Mouse (Mus musculus): Measurements from ENCODE around the gene Iyd.

The Iyd gene

DNA sequence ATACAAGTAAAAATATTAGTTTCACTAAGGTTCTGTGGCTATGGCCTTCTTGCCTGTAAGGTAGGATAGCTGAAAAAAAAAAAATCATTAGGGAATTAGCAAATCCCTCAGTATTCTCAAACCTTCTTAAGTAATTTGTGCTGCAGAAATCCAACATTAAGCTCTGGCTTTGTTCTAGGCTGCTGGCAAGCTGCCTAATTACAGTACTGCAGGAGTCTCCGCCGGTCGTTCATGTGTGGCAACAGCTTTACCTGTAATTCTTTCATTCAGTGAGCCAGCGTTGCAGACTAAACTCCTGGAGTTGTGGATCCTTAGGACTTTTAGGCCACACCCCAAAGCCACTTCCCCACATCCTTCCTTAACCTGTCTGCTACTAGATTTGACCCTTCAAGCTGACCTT, 10.2 kb upstream of the Iyd start:
- TF ChIP-seq CTCF (conservative IDR thresholded peaks at IDR 0.05; ENCODE audit: low read length) (no peak), POU5F1 (IDR thresholded peaks at IDR 0.05; ENCODE audit: borderline replicate concordance, low read length) (no peak), NANOG (IDR thresholded peaks at IDR 0.05; ENCODE audit: borderline replicate concordance, low read length) (no peak)
- Histone ChIP-seq H3K9me3 (ENCODE audit: low read length) (no peaks in the 10 kb centered on the region), H3K36me3 (ENCODE audit: insufficient read depth, low read length) (no peaks in the 10 kb centered on the region), H3K4me1 (replicated peaks; ENCODE audit: low read depth, low read length) (no peaks in the 10 kb centered on the region), H3K27me3 (ENCODE audit: insufficient read depth, low read length) (no peaks in the 10 kb centered on the region), H3K4me3 (replicated peaks; ENCODE audit: low read length) (no peak overlapping the region)

DNA sequence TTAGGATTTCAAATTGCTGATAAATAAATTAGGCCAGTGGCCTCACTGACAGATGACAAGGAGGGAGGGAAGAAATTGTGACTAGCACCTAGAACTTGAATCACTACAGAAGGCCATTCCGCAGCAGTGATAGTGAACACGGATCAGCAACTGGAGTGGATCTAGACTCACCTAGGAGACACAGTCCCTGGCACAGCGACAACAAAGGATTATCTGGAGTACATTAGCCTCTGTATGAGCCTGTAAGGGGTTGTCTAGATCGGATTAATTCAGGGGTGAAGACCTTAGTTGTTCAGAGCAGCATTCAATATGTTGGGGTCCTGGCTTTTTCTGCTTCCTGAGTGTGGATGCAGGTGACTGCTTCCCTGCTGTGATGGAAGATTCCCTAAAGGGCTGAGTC, 9.4 kb upstream of the Iyd start:
- TF ChIP-seq POU5F1 (IDR thresholded peaks at IDR 0.05; ENCODE audit: borderline replicate concordance, low read length) (no peak), CTCF (conservative IDR thresholded peaks at IDR 0.05; ENCODE audit: low read length) (no peak), NANOG (IDR thresholded peaks at IDR 0.05; ENCODE audit: borderline replicate concordance, low read length) (no peak)
- H3K27me3 ChIP-seq (ENCODE audit: insufficient read depth, low read length): no peaks in the 10 kb centered on the region
- no peak overlapping the region for H3K4me3 ChIP-seq (replicated peaks; ENCODE audit: low read length)
- H3K36me3 ChIP-seq (ENCODE audit: insufficient read depth, low read length): no peaks in the 10 kb centered on the region
- no peaks in the 10 kb centered on the region for H3K9me3 ChIP-seq (ENCODE audit: low read length)
- H3K4me1 ChIP-seq (replicated peaks; ENCODE audit: low read depth, low read length): no peaks in the 10 kb centered on the region

DNA sequence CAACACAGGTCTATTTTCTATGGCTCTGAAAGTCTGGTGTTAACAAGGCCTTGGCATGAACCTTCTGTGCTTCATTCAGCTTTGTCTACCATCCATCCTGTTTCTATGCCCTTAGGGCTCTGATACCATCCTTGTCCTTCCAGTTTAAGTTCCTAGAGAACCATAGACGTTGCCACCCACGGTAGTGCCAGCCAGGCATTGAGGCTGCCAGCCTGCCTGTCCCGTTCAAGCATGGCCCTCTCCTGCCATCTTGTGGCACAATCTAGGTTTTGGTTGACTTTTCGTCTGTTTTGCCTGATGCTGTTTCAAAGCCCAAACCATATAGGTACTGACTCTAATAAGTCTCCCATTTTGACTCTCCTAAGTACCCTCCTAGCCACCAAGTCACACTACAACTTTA, 8.7 kb upstream of the Iyd start:
- H3K4me1 ChIP-seq (replicated peaks; ENCODE audit: low read depth, low read length): no peaks in the 10 kb centered on the region
- H3K4me3 ChIP-seq (replicated peaks; ENCODE audit: low read length): no peak overlapping the region
- H3K27me3 ChIP-seq (ENCODE audit: insufficient read depth, low read length): no peaks in the 10 kb centered on the region
- no peaks in the 10 kb centered on the region for H3K36me3 ChIP-seq (ENCODE audit: insufficient read depth, low read length)
- TF ChIP-seq CTCF (conservative IDR thresholded peaks at IDR 0.05; ENCODE audit: low read length): peak; percentile 38
- TF ChIP-seq NANOG (IDR thresholded peaks at IDR 0.05; ENCODE audit: borderline replicate concordance, low read length): no peak
- TF ChIP-seq POU5F1 (IDR thresholded peaks at IDR 0.05; ENCODE audit: borderline replicate concordance, low read length): no peak
- no peaks in the 10 kb centered on the region for H3K9me3 ChIP-seq (ENCODE audit: low read length)

DNA sequence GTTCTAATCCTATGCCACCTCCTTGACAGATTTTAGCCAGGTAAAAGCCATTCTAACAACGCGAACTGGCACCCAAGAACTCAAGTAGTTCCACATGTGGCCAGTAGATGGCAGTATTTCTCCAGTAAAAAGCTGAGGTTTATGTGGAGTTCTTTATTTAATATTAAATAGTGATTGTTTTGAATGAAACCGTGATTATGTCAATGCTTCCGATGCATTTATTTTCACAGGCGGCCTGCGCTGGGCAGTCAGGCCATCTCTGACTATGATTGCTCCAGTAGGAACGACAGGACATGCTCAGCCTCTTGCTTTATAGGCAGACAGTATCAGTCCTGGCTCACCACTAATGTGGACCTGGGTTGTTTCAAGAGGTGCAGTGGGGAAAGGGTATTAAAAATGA, 5.6 kb upstream of the Iyd start:
- Histone ChIP-seq H3K4me3 (replicated peaks; ENCODE audit: low read length) (no peak overlapping the region), H3K27me3 (ENCODE audit: insufficient read depth, low read length) (no peaks in the 10 kb centered on the region; the same call in 1 of the 2 replicates), H3K4me1 (replicated peaks; ENCODE audit: low read depth, low read length) (no peaks in the 10 kb centered on the region), H3K36me3 (ENCODE audit: insufficient read depth, low read length) (no peaks in the 10 kb centered on the region), H3K9me3 (ENCODE audit: low read length) (no peaks in the 10 kb centered on the region)
- TF ChIP-seq CTCF (conservative IDR thresholded peaks at IDR 0.05; ENCODE audit: low read length) (peak; percentile 72), NANOG (IDR thresholded peaks at IDR 0.05; ENCODE audit: borderline replicate concordance, low read length) (no peak), POU5F1 (IDR thresholded peaks at IDR 0.05; ENCODE audit: borderline replicate concordance, low read length) (no peak)

DNA sequence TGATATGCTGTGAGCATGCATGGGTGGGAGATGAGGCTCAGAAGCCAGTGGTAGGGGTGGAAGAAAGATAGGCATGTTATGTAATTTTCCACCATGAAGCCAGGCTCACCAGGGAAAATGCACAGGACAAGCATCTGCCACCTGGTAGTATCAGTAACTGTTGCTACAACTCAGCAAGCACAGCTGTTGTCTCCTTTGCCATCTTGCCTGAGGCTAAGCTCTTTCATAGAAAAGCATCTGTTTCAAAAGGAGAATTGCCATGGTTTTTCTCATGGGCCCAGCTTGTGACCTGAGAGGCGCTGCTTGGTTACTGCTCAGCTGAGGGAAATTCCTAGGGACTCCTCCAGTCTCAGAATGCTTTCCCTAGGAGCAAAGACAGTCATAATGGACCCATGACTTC, 3.7 kb upstream of the Iyd start:
- Histone ChIP-seq H3K4me1 (replicated peaks; ENCODE audit: low read depth, low read length) (no peaks in the 10 kb centered on the region), H3K4me3 (replicated peaks; ENCODE audit: low read length) (no peak overlapping the region), H3K36me3 (ENCODE audit: insufficient read depth, low read length) (no peaks in the 10 kb centered on the region), H3K9me3 (ENCODE audit: low read length) (no peaks in the 10 kb centered on the region), H3K27me3 (ENCODE audit: insufficient read depth, low read length) (no peaks in the 10 kb centered on the region; the same call in 1 of the 2 replicates)
- TF ChIP-seq CTCF (conservative IDR thresholded peaks at IDR 0.05; ENCODE audit: low read length): no peak
- TF ChIP-seq NANOG (IDR thresholded peaks at IDR 0.05; ENCODE audit: borderline replicate concordance, low read length): no peak

DNA sequence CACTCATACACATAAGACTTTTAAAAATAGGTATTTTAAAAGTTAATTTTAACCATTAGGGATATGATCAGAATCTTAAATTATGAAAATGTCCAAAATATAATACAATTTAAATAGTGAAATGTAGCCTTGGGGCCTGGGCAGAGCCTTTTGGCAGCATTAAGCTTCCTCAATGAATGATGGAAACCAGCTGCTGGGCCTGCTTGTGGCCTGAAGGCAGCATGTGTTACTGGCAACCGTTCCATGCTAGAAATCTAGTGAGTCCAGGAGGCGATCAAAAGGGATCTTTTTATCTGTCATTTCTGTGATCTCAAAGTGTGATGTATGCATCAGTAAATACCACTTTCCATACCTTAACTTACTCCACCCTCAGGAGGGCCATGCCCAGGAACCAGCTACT, 9.3 kb downstream of the Iyd start:
- no peaks in the 10 kb centered on the region for H3K36me3 ChIP-seq (ENCODE audit: insufficient read depth, low read length)
- H3K4me1 ChIP-seq (replicated peaks; ENCODE audit: low read depth, low read length): no peaks in the 10 kb centered on the region
- H3K4me3 ChIP-seq (replicated peaks; ENCODE audit: low read length): no peak overlapping the region
- H3K27me3 ChIP-seq (ENCODE audit: insufficient read depth, low read length): no peaks in the 10 kb centered on the region; the same call in 1 of the 2 replicates
- H3K9me3 ChIP-seq (ENCODE audit: low read length): no peaks in the 10 kb centered on the region
- TF ChIP-seq POU5F1 (IDR thresholded peaks at IDR 0.05; ENCODE audit: borderline replicate concordance, low read length) (no peak), NANOG (IDR thresholded peaks at IDR 0.05; ENCODE audit: borderline replicate concordance, low read length) (no peak), CTCF (conservative IDR thresholded peaks at IDR 0.05; ENCODE audit: low read length) (no peak)

DNA sequence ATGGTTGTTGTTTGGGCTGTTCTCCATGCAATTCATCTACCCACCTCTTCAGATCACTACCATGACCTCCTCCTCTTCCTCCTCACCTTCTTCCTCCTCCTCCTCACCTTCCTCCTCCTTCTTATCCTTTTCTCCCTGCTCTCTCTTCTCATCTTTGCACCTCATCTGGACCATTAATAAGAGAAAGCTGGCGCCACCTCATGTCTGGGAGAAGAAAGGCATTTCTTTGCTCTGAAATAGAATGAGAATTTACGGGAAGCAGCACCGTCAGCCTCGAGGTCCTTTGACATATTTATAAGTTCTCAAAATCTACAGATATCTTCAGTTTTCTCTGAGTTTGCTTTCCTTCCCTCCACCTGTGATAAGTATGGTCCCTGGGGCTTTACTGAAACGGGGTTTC, 15.1 kb downstream of the Iyd start:
- H3K36me3 ChIP-seq (ENCODE audit: insufficient read depth, low read length): no peaks in the 10 kb centered on the region
- no peaks in the 10 kb centered on the region for H3K4me1 ChIP-seq (replicated peaks; ENCODE audit: low read depth, low read length)
- no peaks in the 10 kb centered on the region; the same call in 1 of the 2 replicates for H3K27me3 ChIP-seq (ENCODE audit: insufficient read depth, low read length)
- no peak overlapping the region for H3K4me3 ChIP-seq (replicated peaks; ENCODE audit: low read length)
- TF ChIP-seq NANOG (IDR thresholded peaks at IDR 0.05; ENCODE audit: borderline replicate concordance, low read length): no peak
- TF ChIP-seq CTCF (conservative IDR thresholded peaks at IDR 0.05; ENCODE audit: low read length): 0 out of 2 replicates have a peak, but pooled peaks have one; percentile 5
- H3K9me3 ChIP-seq (ENCODE audit: low read length): peaks cover 4% of the 10 kb centered on the region; the same call in 1 of the 2 replicates

DNA sequence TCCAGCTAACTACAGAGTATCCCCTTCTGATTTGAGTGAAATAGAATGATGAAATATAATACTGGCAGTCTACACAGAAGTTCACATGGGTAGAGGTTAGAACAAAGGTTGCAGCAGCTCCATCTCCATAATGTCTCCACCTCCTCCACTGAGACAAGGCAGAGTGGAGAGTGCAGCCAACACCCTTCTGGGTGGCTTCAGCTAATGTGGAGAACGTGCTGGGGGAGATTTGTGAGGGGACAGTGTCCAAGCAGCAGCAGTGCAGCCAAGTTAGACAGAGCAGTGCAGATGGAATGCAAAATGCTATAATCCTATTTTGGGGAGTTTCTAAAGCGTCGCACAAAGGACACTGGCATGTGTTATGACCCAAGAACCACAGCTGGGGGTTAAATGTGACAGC, 16.5 kb downstream of the Iyd start:
- H3K4me3 ChIP-seq (replicated peaks; ENCODE audit: low read length): no peak overlapping the region

DNA sequence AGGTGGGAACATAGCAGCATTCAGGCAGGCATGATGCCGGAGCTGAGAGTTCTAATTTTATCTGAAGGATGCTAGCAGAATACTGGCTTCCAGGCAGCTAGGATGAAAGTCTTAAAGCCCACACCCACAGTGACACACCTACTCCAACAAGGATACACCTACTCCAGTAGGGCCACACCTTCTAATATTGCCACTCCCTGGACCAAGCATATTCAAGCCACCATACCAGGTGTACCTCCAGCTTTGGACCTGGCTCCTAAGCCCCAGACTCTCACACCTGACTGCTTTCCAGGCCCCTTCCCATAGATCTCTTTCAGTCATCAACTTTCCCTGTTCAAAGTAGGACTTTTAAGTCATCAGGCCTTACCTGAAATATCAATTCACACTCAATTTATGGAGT, 19.1 kb downstream of the Iyd start:
- no peak overlapping the region for H3K4me3 ChIP-seq (replicated peaks; ENCODE audit: low read length)
- no peak for TF ChIP-seq POU5F1 (IDR thresholded peaks at IDR 0.05; ENCODE audit: borderline replicate concordance, low read length)
- H3K27me3 ChIP-seq (ENCODE audit: insufficient read depth, low read length): no peaks in the 10 kb centered on the region
- no peaks in the 10 kb centered on the region for H3K4me1 ChIP-seq (replicated peaks; ENCODE audit: low read depth, low read length)
- peaks cover 4% of the 10 kb centered on the region; the same call in 1 of the 2 replicates for H3K9me3 ChIP-seq (ENCODE audit: low read length)
- no peaks in the 10 kb centered on the region for H3K36me3 ChIP-seq (ENCODE audit: insufficient read depth, low read length)

More for the DNA sequence above, 16.5 kb downstream of the Iyd start:
- Histone ChIP-seq H3K4me1 (replicated peaks; ENCODE audit: low read depth, low read length) (no peaks in the 10 kb centered on the region), H3K27me3 (ENCODE audit: insufficient read depth, low read length) (no peaks in the 10 kb centered on the region), H3K9me3 (ENCODE audit: low read length) (peaks cover 4% of the 10 kb centered on the region; the same call in 1 of the 2 replicates), H3K36me3 (ENCODE audit: insufficient read depth, low read length) (no peaks in the 10 kb centered on the region)
- TF ChIP-seq POU5F1 (IDR thresholded peaks at IDR 0.05; ENCODE audit: borderline replicate concordance, low read length) (no peak), NANOG (IDR thresholded peaks at IDR 0.05; ENCODE audit: borderline replicate concordance, low read length) (no peak), CTCF (conservative IDR thresholded peaks at IDR 0.05; ENCODE audit: low read length) (no peak)

Measured in E14TG2a.4 (cell line).